Mouse (Mus musculus): ENCODE measurements at regions not wholly inside any gene's neighbourhood (a gene's known extent, or its start where the extent isn't known, plus 50 kb on each side); places are given as distances from the start of the nearest gene placed in this dataset.

GRCm38 (mm10) chr5:64435958-64436357 is 279.9 kb downstream of the Tbc1d1 start:
- Histone ChIP-seq H3K27me3 (ENCODE audit: insufficient read depth, low read length) (no peaks in the 10 kb centered on the region), H3K4me2 (ENCODE audit: low read depth) (no peak overlapping the region), H3K9me3 (ENCODE audit: low read length) (no peaks in the 10 kb centered on the region), H3K4me1 (ENCODE audit: insufficient read depth) (no peaks in the 10 kb centered on the region), H3K27ac (ENCODE audit: low read depth, low read length) (no peak overlapping the region), H3K4me3 (ENCODE audit: low read depth, low read length) (no peak overlapping the region), H3K9ac (no peak overlapping the region), H3K36me3 (ENCODE audit: insufficient read depth) (no peaks in the 10 kb centered on the region)
- ATAC-seq = no peak
- DNase-seq = no peak
- 95% methylated on average over 2 of the region's 2 CpGs for WGBS
- TF ChIP-seq CTCF (IDR thresholded peaks at IDR 0.05; ENCODE audit: low read depth) = no peak

GRCm38 (mm10) chr5:64437720-64438119 is 281.6 kb downstream of the Tbc1d1 start:
- no peak for DNase-seq
- H3K4me3 ChIP-seq (ENCODE audit: low read depth, low read length) = no peak overlapping the region
- ATAC-seq = no peak
- no peak overlapping the region for H3K27ac ChIP-seq (ENCODE audit: low read depth, low read length)
- no peak for TF ChIP-seq CTCF (IDR thresholded peaks at IDR 0.05; ENCODE audit: low read depth)
- no peaks in the 10 kb centered on the region for H3K36me3 ChIP-seq (ENCODE audit: insufficient read depth)
- H3K4me2 ChIP-seq (ENCODE audit: low read depth) = no peak overlapping the region
- no peak overlapping the region for H3K9ac ChIP-seq
- 46% methylated on average over 5 of the region's 5 CpGs for WGBS
- no peaks in the 10 kb centered on the region for H3K9me3 ChIP-seq (ENCODE audit: low read length)
- no peaks in the 10 kb centered on the region for H3K4me1 ChIP-seq (ENCODE audit: insufficient read depth)
- H3K27me3 ChIP-seq (ENCODE audit: insufficient read depth, low read length) = no peaks in the 10 kb centered on the region

GRCm38 (mm10) chr5:64438446-64439134 is 282.5 kb downstream of the Tbc1d1 start:
- TF ChIP-seq CTCF (IDR thresholded peaks at IDR 0.05; ENCODE audit: low read depth) = no peak
- H3K4me1 ChIP-seq (ENCODE audit: insufficient read depth) = no peaks in the 10 kb centered on the region
- ATAC-seq (no peak), DNase-seq (no peak)
- H3K9me3 ChIP-seq (ENCODE audit: low read length) = no peaks in the 10 kb centered on the region
- no peak overlapping the region for H3K27ac ChIP-seq (ENCODE audit: low read depth, low read length)
- H3K9ac ChIP-seq = no peak overlapping the region
- H3K36me3 ChIP-seq (ENCODE audit: insufficient read depth) = no peaks in the 10 kb centered on the region
- no peak overlapping the region for H3K4me2 ChIP-seq (ENCODE audit: low read depth)
- no peaks in the 10 kb centered on the region for H3K27me3 ChIP-seq (ENCODE audit: insufficient read depth, low read length)
- H3K4me3 ChIP-seq (ENCODE audit: low read depth, low read length) = no peak overlapping the region
- WGBS = 77% methylated on average over 13 of the region's 13 CpGs

- ATAC-seq (no peak), DNase-seq (no peak)
- H3K9me3 ChIP-seq (ENCODE audit: low read length) = no peaks in the 10 kb centered on the region
- no peaks in the 10 kb centered on the region for H3K27me3 ChIP-seq (ENCODE audit: insufficient read depth, low read length)
- H3K9ac ChIP-seq = no peak overlapping the region
- no peaks in the 10 kb centered on the region for H3K36me3 ChIP-seq (ENCODE audit: insufficient read depth)
- 90% methylated on average over 4 of the region's 4 CpGs for WGBS
- no peak overlapping the region for H3K4me3 ChIP-seq (ENCODE audit: low read depth, low read length)
- no peaks in the 10 kb centered on the region for H3K4me1 ChIP-seq (ENCODE audit: insufficient read depth)
- no peak for TF ChIP-seq CTCF (IDR thresholded peaks at IDR 0.05; ENCODE audit: low read depth)
- no peak overlapping the region for H3K27ac ChIP-seq (ENCODE audit: low read depth, low read length)
- no peak overlapping the region for H3K4me2 ChIP-seq (ENCODE audit: low read depth)
Measured at GRCm38 (mm10) chr5:64447847-64448246, 291.7 kb downstream of the Tbc1d1 start.

- DNase-seq (peak; percentile 13), ATAC-seq (no peak; the same call in 1 of the 2 replicates)
- Histone ChIP-seq H3K9ac (no peak overlapping the region), H3K36me3 (ENCODE audit: insufficient read depth) (no peaks in the 10 kb centered on the region), H3K4me3 (ENCODE audit: low read depth, low read length) (no peak overlapping the region), H3K27ac (ENCODE audit: low read depth, low read length) (no peak overlapping the region), H3K27me3 (ENCODE audit: insufficient read depth, low read length) (no peaks in the 10 kb centered on the region), H3K4me2 (ENCODE audit: low read depth) (no peak overlapping the region), H3K4me1 (ENCODE audit: insufficient read depth) (no peaks in the 10 kb centered on the region), H3K9me3 (ENCODE audit: low read length) (no peaks in the 10 kb centered on the region)
- 19% methylated on average over 1 of the region's 1 CpGs for WGBS
- no peak for TF ChIP-seq CTCF (IDR thresholded peaks at IDR 0.05; ENCODE audit: low read depth)
Measured at GRCm38 (mm10) chr5:64452668-64453334, 296.7 kb downstream of the Tbc1d1 start.

- H3K9ac ChIP-seq = no peak overlapping the region
- no peaks in the 10 kb centered on the region for H3K27me3 ChIP-seq (ENCODE audit: insufficient read depth, low read length)
- H3K4me1 ChIP-seq (ENCODE audit: insufficient read depth) = no peaks in the 10 kb centered on the region
- DNase-seq = no peak
- no peak overlapping the region for H3K27ac ChIP-seq (ENCODE audit: low read depth, low read length)
- H3K4me3 ChIP-seq (ENCODE audit: low read depth, low read length) = no peak overlapping the region
- no peak for TF ChIP-seq CTCF (IDR thresholded peaks at IDR 0.05; ENCODE audit: low read depth)
- WGBS = 67% methylated on average over 5 of the region's 5 CpGs
- no peaks in the 10 kb centered on the region for H3K9me3 ChIP-seq (ENCODE audit: low read length)
- no peak overlapping the region for H3K4me2 ChIP-seq (ENCODE audit: low read depth)
- ATAC-seq = no peak
- H3K36me3 ChIP-seq (ENCODE audit: insufficient read depth) = no peaks in the 10 kb centered on the region
Measured at GRCm38 (mm10) chr5:64459807-64460206, 303.7 kb downstream of the Tbc1d1 start.

- no peaks in the 10 kb centered on the region for H3K36me3 ChIP-seq (ENCODE audit: insufficient read depth)
- H3K4me2 ChIP-seq (ENCODE audit: low read depth) = no peak overlapping the region
- DNase-seq (no peak), ATAC-seq (no peak)
- H3K27me3 ChIP-seq (ENCODE audit: insufficient read depth, low read length) = no peaks in the 10 kb centered on the region
- no peaks in the 10 kb centered on the region for H3K4me1 ChIP-seq (ENCODE audit: insufficient read depth)
- no peak overlapping the region for H3K4me3 ChIP-seq (ENCODE audit: low read depth, low read length)
- no peaks in the 10 kb centered on the region for H3K9me3 ChIP-seq (ENCODE audit: low read length)
- WGBS = 45% methylated on average over 1 of the region's 1 CpGs
- no peak for TF ChIP-seq CTCF (IDR thresholded peaks at IDR 0.05; ENCODE audit: low read depth)
- H3K9ac ChIP-seq = no peak overlapping the region
- no peak overlapping the region for H3K27ac ChIP-seq (ENCODE audit: low read depth, low read length)
Measured at GRCm38 (mm10) chr5:64460891-64461290, 304.8 kb downstream of the Tbc1d1 start.

All from forebrain, postnatal 0 days (tissue).